Mouse (Mus musculus) forebrain, postnatal 0 days (tissue): Measurements from ENCODE around the gene Gimap8. TPM values are rescaled to one million over a fixed set of nuclear protein-coding genes. Genes with fewer than 3 reads are reported as not detected.

Source experiments
- ATAC-seq: fragments of 200-750 bp; cut with Nextera tagmentation; 2 replicates; pipeline ENCODE4 v1.8.0; 2017; ENCODE audit warnings: mild to moderate bottlenecking, moderate library complexity
- DNase-seq: peaks from one replicate; pipeline ENCODE4 v3.0.0-alpha.2; 2015
- H3K27ac ChIP-seq: fragments of 300-500 bp; sonication (generic); 2 replicates; pipeline ENCODE4 v1.5.1; 2014; ENCODE audit warnings: low read depth, mild to moderate bottlenecking, antibody characterized with exemption, low read length, moderate library complexity, mixed read lengths
- H3K27me3 ChIP-seq: fragments of 300-500 bp; sonication (generic); 2 replicates; pipeline ENCODE4 v1.6.1; 2014; ENCODE audit warnings: mild to moderate bottlenecking, low read length, mixed read lengths; ENCODE audit not compliant: insufficient read depth
- H3K36me3 ChIP-seq: fragments of 300-500 bp; sonication (generic); 2 replicates; pipeline ENCODE4 v1.6.1; 2014; ENCODE audit warnings: mild to moderate bottlenecking, moderate library complexity; ENCODE audit not compliant: insufficient read depth
- H3K4me1 ChIP-seq: fragments of 300-500 bp; sonication (generic); 2 replicates; pipeline ENCODE4 v1.6.1; 2014; ENCODE audit warnings: antibody characterized with exemption; ENCODE audit not compliant: insufficient read depth
- H3K4me2 ChIP-seq: fragments of 300-500 bp; sonication (generic); 2 replicates; pipeline ENCODE4 v1.6.1; 2014; ENCODE audit warnings: low read depth, mild to moderate bottlenecking, moderate library complexity
- H3K4me3 ChIP-seq: fragments of 300-500 bp; sonication (generic); 2 replicates; pipeline ENCODE4 v1.5.1; 2014; ENCODE audit warnings: low read depth, low read length, mixed read lengths
- H3K9ac ChIP-seq: fragments of 300-500 bp; sonication (generic); 2 replicates; pipeline ENCODE4 v1.6.1; 2014; ENCODE audit warnings: mild to moderate bottlenecking
- H3K9me3 ChIP-seq: fragments of 300-500 bp; sonication (generic); 2 replicates; pipeline ENCODE4 v1.6.1; 2016; ENCODE audit warnings: low read length
- CTCF ChIP-seq: sonication (generic); IDR thresholded peaks from 2 replicates; pipeline ENCODE4 v1.5.1; 2016; ENCODE audit warnings: antibody characterized with exemption, control low read depth, low read depth
- WGBS: fragments of 180-500 bp; shearing (Covaris S2); extraction: QIAGEN DNeasy Blood & Tissue Kit; methylation state at CpG from one replicate; pipeline ENCODE4 v1.1.7; 2014; 5-methylcytosine and 5-hydroxymethylcytosine counted together
- polyA plus RNA-seq: library from polyadenylated mRNA; unstranded; fragments of >200 nt; fragmentation: Nextera tagmentation; extraction: Ambion mirVana; gene quantifications from 2 replicates; pipeline ENCODE4 v1.2.1, GENCODE M21; 2015
- total RNA-seq: library from RNA; depleted of rRNA; stranded (reverse); fragments of >200 nt; gene quantifications from 2 replicates; pipeline ENCODE4 v1.2.3, GENCODE M21; 2014; rRNA removed

Gimap8 gene
- 0.69 and 2.2 TPM in 2 replicates for total RNA-seq
- 0.45 and 0.46 TPM in 2 replicates for polyA plus RNA-seq

DNA sequence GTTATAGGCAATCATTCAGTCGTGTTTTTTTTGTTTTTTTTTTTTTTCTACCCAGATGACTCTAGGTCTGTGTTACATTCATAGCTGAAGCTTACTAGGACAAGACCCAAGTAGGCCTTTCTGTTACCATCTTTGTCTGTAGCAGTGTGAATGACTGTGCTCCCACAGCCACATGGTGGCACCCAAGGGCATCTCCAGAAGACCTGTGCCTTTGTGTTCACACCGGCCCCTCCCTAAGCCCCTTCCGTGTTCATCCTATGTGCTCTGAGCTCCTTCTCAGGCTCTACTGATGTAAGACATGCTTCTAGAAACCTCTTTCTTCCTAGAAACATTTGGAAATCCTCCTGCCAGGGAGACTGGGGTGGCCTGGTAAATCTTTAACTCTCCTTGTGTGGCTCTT, at the start of gene Gimap8:
Gene Gimap8 (plus strand): TSS at position 240 of the 400 bp plus-strand sequence.
- Histone ChIP-seq H3K27ac (no peak within 1 kb of the TSS), H3K4me1 (no peaks in the 10 kb centered on the region), H3K4me2 (no peak within 1 kb of the TSS), H3K9me3 (no peaks in the 10 kb centered on the region), H3K9ac (no peak within 1 kb of the TSS), H3K27me3 (no peaks in the 10 kb centered on the region), H3K36me3 (no peaks in the 10 kb centered on the region), H3K4me3 (no peak within 1 kb of the TSS)
- no peak for ATAC-seq
- no peak for DNase-seq
- TF ChIP-seq CTCF: peak; percentile 46
- WGBS: 41% methylated on average over 3 of the region's 3 CpGs

DNA sequence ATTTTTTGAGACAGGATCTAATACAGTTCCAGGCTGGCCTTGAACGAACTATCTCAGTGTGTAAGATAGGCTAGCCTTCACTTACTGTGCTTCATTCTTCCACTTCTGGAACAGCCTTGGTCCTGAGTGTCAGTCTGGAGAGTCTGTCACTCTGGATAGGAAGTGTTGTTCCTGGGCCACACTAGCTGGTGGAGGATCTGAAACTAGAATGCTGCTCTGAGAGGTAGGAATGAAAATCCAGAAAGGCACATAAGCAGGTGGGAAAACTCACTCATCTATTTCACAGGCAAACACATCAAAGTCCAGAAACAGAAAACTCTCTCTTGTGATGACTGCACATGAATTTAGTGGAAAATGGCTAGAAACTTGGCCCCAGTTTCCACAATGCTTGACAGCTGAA, 46.4 kb upstream of the Gimap8 start:
- no peaks in the 10 kb centered on the region for H3K27me3 ChIP-seq
- H3K4me2 ChIP-seq: no peak overlapping the region
- H3K4me1 ChIP-seq: peaks cover 9% of the 10 kb centered on the region; the same call in 1 of the 2 replicates
- H3K4me3 ChIP-seq: no peak overlapping the region
- WGBS: 91% methylated on average over 1 of the region's 1 CpGs
- H3K36me3 ChIP-seq: peaks cover 30% of the 10 kb centered on the region
- H3K27ac ChIP-seq: no peak overlapping the region
- DNase-seq (no peak), ATAC-seq (no peak)
- no peak for TF ChIP-seq CTCF
- peaks cover 12% of the 10 kb centered on the region; the same call in 1 of the 2 replicates for H3K9me3 ChIP-seq
- H3K9ac ChIP-seq: no peak overlapping the region

DNA sequence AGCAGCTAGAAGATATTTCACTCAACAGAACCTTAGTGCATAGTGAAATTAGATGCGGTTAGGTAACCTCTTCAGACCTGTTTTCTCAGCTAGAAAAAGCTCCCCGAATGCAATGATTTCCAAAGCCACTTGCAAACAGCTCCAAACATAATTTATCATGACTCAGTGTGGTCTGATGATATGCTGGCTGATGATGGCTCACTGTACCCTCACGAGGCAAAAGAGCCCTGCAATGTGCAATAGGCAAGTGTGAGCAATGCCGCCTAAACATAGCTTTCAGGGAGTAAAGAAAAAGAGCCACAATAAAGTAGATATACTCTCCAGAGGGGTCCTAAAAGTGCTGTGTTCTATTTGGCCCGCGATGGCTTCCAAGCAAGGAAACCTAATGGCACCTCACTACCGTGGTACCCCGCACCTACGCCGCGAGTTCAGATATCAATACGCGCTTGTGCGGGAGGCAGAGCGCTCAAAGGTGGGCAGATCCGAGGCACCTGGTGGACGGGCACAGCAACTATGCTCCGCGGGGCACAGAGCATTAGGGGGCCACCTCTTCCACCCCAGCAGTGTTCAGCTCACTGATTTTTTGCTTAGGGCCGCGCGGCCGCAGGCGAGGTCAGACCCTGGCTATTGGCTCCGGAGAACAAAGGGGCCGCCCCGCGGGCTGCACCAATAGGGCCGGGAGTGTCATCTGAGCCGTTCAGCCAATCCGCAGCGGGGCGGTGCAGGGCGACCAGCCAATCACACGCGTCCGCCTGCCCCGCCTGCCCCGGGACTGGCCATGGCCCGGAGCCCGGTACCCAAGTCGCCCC, 45.6 kb upstream of the Gimap8 start, which contains the start of gene Zfp775:
Gene Zfp775 (plus strand): TSS at position 793 of the 809 bp plus-strand sequence.
- peak within 1 kb of the TSS; percentile 94 for H3K9ac ChIP-seq
- no peaks in the 10 kb centered on the region for H3K27me3 ChIP-seq
- peaks cover 9% of the 10 kb centered on the region; the same call in 1 of the 2 replicates for H3K4me1 ChIP-seq
- TF ChIP-seq CTCF: no peak
- H3K4me2 ChIP-seq: peak within 1 kb of the TSS; percentile 97
- DNase-seq (peak; percentile 97), ATAC-seq (peak; percentile 99)
- H3K9me3 ChIP-seq: peaks cover 12% of the 10 kb centered on the region; the same call in 1 of the 2 replicates
- H3K27ac ChIP-seq: peak within 1 kb of the TSS; percentile 91
- WGBS: 5% methylated on average over 42 of the region's 42 CpGs
- H3K4me3 ChIP-seq: peak within 1 kb of the TSS; percentile 70
- peaks cover 25% of the 10 kb centered on the region for H3K36me3 ChIP-seq

DNA sequence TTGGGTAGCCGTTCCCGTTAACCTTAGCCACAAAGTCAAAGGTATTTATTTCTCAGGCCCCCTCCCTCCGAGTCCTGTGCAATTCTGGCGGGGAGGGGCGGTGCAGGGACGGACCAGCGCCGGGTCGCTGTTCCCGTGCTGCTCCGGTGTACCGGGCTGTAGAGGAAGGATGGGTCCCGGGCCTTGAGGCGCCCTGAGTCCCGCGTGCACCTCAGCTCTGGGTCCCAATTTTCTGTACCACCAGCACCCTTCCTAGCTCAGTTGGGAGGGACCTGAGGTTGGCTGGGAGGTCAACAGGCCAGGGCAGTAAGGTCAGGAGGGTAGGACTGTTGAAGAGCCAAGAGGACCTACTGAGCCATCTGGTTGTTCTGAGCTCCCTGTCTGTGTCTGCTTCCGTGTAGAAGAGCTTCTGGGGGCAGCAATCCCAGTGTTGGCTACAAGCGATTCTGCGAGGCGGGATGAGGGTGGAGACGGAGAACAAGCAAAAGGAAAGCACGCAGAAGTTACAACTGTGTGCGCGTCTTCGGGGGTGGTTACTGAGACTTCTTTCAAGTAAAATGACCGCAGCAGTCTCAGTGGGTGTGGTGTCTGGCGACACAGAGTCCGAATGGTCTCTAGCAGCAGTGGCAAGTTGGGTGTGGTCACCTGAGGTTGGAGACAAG, 44.8 kb upstream of the Gimap8 start:
- peak; percentile 76 for ATAC-seq
- 1% methylated on average over 27 of the region's 28 CpGs for WGBS

DNA sequence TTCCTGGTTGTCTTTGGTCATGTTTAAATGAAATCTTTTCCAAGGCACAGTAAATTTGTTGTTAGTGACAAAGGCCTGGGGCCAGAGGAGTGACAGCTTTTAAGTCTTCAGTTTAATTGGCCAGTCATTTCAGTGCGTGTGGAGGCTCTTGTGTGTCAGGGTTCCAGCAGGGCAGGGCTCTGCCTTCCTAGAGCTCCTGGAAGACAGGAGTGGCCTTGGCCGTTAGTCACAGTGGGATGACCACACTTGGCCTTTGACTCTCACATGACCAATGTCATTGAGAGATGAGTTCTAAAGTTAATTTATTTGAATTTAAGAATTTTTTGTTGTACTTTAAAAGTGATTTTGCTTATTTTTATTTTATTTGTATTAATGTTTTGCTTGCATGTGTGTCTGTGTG, 38.9 kb upstream of the Gimap8 start:
- WGBS: 57% methylated on average over 2 of the region's 2 CpGs
- H3K4me2 ChIP-seq: no peak overlapping the region
- DNase-seq: no peak
- no peak overlapping the region for H3K4me3 ChIP-seq
- no peak overlapping the region for H3K9ac ChIP-seq
- 0 out of 2 replicates have a peak, but pooled peaks cover 2% of the 10 kb centered on the region for H3K4me1 ChIP-seq
- H3K27ac ChIP-seq: no peak overlapping the region
- no peaks in the 10 kb centered on the region for H3K9me3 ChIP-seq
- ATAC-seq: no peak
- H3K27me3 ChIP-seq: no peaks in the 10 kb centered on the region
- TF ChIP-seq CTCF: no peak
- H3K36me3 ChIP-seq: peaks cover 3% of the 10 kb centered on the region; the same call in 1 of the 2 replicates

More for the DNA sequence above, 44.8 kb upstream of the Gimap8 start:
- Histone ChIP-seq H3K9ac (peak overlapping the region; percentile 94), H3K4me3 (peak overlapping the region; percentile 70), H3K27ac (peak overlapping the region; percentile 91), H3K27me3 (no peaks in the 10 kb centered on the region), H3K4me2 (peak overlapping the region; percentile 97), H3K36me3 (peaks cover 18% of the 10 kb centered on the region), H3K4me1 (peaks cover 9% of the 10 kb centered on the region; the same call in 1 of the 2 replicates), H3K9me3 (0 out of 2 replicates have a peak, but pooled peaks cover 6% of the 10 kb centered on the region)
- peak; percentile 75 for DNase-seq
- TF ChIP-seq CTCF: no peak

DNA sequence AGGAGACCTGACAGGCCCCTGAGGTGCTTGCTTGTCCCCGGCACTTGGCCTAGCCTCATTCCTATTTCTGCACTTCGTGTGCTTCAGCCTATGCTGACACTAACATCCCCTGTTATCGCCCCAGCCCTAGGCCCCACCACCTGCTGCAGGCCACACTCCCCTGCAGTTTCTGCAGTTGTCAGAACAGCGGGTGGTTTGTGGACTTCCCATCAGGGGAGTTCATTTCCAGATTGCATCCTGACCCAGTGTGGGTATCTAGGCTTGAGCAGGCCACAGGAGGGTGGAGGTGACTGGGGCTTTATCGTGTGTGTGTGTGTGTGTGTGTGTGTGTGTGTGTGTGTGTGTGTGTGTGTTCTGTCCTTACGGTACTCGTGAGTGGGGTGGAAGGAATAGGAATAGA, 37.5 kb upstream of the Gimap8 start:
- no peak overlapping the region for H3K9ac ChIP-seq
- peaks cover 11% of the 10 kb centered on the region for H3K36me3 ChIP-seq
- no peak overlapping the region for H3K4me2 ChIP-seq
- no peak for TF ChIP-seq CTCF
- no peaks in the 10 kb centered on the region for H3K4me1 ChIP-seq
- DNase-seq (no peak), ATAC-seq (no peak)
- no peak overlapping the region for H3K4me3 ChIP-seq
- H3K9me3 ChIP-seq: no peaks in the 10 kb centered on the region
- WGBS: 73% methylated on average over 7 of the region's 7 CpGs
- no peaks in the 10 kb centered on the region for H3K27me3 ChIP-seq
- no peak overlapping the region for H3K27ac ChIP-seq

DNA sequence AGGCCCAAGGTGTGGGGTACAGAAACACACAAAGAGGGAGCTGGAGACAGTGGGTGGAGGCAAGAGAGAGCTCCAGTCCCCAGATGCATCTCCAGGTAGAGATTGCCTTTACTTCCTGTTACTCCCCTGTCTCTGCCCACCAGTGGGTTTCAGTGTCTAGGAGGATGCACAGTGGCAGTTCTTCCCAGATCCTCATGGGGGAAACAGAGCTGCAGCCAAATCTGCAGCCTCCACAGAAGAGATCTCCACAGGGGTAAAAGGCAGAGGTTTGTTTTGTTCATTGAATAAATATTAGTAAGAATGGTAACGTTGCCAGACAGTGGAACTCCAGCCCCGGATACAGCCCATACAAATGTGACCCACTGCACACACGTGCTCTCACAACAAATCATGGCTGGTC, 36.4 kb upstream of the Gimap8 start:
- Histone ChIP-seq H3K9me3 (no peaks in the 10 kb centered on the region), H3K36me3 (peaks cover 11% of the 10 kb centered on the region), H3K9ac (no peak overlapping the region), H3K4me2 (no peak overlapping the region), H3K27ac (no peak overlapping the region), H3K27me3 (no peaks in the 10 kb centered on the region), H3K4me1 (no peaks in the 10 kb centered on the region), H3K4me3 (no peak overlapping the region)
- WGBS: 85% methylated on average over 3 of the region's 3 CpGs
- DNase-seq: no peak
- TF ChIP-seq CTCF: peak; percentile 13; the same call in 1 of the 2 replicates
- ATAC-seq: 0 out of 2 replicates have a peak, but pooled peaks have one; percentile 32
